Mouse (Mus musculus): ENCODE results near the gene Fap.

- TF ChIP-seq CTCF (IDR thresholded peaks at IDR 0.05; ENCODE audit: low read depth) (no peak), EP300 (IDR thresholded peaks at IDR 0.05; ENCODE audit: low read depth) (no peak)
Measured at GRCm38 (mm10) chr2:62480285-62481198, 93.3 kb downstream of the Fap start.

All from heart, postnatal 0 days (tissue).